Mouse (Mus musculus) CH12.LX (cell line): ENCODE data around the gene Zswim7. TPM values are rescaled to one million over a fixed set of nuclear protein-coding genes. Genes with fewer than 3 reads are reported as not detected.

ENCODE experiments used
- DNase-seq: peaks from one replicate; pipeline ENCODE4 v3.0.0-alpha.2; 2013; ENCODE audit errors: extremely low read depth
- H3K27ac ChIP-seq: 2 replicates; pipeline ENCODE4 v1.5.1; 2012; ENCODE audit warnings: low read depth, mild to moderate bottlenecking, control low read depth, moderate library complexity; ENCODE audit not compliant: insufficient read depth
- H3K27me3 ChIP-seq: replicated peaks from 2 replicates; pipeline ENCODE3; 2012; ENCODE audit warnings: inconsistent platforms
- H3K36me3 ChIP-seq, 2 experiments: replicated peaks in 1 of 2; 2 replicates each; pipeline versions ENCODE3 to v1.6.1; 2012; ENCODE audit warnings: inconsistent platforms in 1 of 2, low read length in 1 of 2, mild to moderate bottlenecking in 1 of 2, mixed read lengths in 1 of 2, moderate library complexity in 1 of 2; ENCODE audit not compliant: control insufficient read depth in 1 of 2, insufficient read depth in 1 of 2
- H3K4me1 ChIP-seq, 2 experiments: 2 replicates each; pipeline ENCODE4 v1.6.1; 2012; ENCODE audit warnings: inconsistent platforms in 1 of 2, moderate library complexity in 1 of 2; ENCODE audit not compliant: insufficient read depth in 2 of 2, control insufficient read depth in 1 of 2
- H3K4me2 ChIP-seq: 2 replicates; pipeline ENCODE4 v1.6.1; 2012; ENCODE audit warnings: low read depth, mild to moderate bottlenecking, control low read depth; ENCODE audit not compliant: poor library complexity, insufficient read depth, severe bottlenecking
- H3K4me3 ChIP-seq, 3 experiments: fragments of 150-350 bp in 1 of 3; sonication (generic) in 1 of 3; replicated peaks in 1 of 3; 2 replicates each; pipeline versions ENCODE3 to v1.5.1; 2011 to 2012; ENCODE audit warnings: low read depth in 2 of 3, low read length in 2 of 3, mild to moderate bottlenecking in 2 of 3, moderate library complexity in 2 of 3, control low read depth in 1 of 3, improper control_type of control experiment in 1 of 3, inconsistent platforms in 1 of 3, mixed read lengths in 1 of 3; ENCODE audit not compliant: poor library complexity in 1 of 3
- H3K79me2 ChIP-seq: replicated peaks from 2 replicates; pipeline ENCODE4 v1.6.1; 2012; ENCODE audit warnings: mild to moderate bottlenecking, moderate library complexity; ENCODE audit not compliant: control insufficient read depth, poor library complexity, insufficient read depth, severe bottlenecking; ENCODE audit errors: extremely low read depth
- H3K9ac ChIP-seq: 2 replicates; pipeline ENCODE4 v1.6.1; 2012; ENCODE audit warnings: low read depth, mild to moderate bottlenecking, control low read depth, moderate library complexity; ENCODE audit not compliant: insufficient read depth
- H3K9me3 ChIP-seq: replicated peaks from 2 replicates; pipeline ENCODE3; 2012; ENCODE audit warnings: low read length, inconsistent platforms, mixed read lengths
- CHD2 ChIP-seq: IDR thresholded peaks from 2 replicates; pipeline ENCODE4 v1.6.1; 2011; ENCODE audit warnings: low read length, improper control_type of control experiment
- CTCF ChIP-seq, 2 experiments: IDR thresholded peaks in 1 of 2; conservative IDR thresholded peaks in 1 of 2; 2 replicates each; pipeline ENCODE4 v1.5.1; 2011 to 2012; ENCODE audit warnings: low read depth in 2 of 2, low read length in 2 of 2, improper control_type of control experiment in 1 of 2, inconsistent platforms in 1 of 2, mild to moderate bottlenecking in 1 of 2, moderate library complexity in 1 of 2
- E2F4 ChIP-seq: IDR thresholded peaks from 2 replicates; pipeline ENCODE4 v1.6.1; 2011; ENCODE audit warnings: low read depth, low read length, improper control_type of control experiment; ENCODE audit not compliant: insufficient replicate concordance
- GABPA ChIP-seq: IDR thresholded peaks from 2 replicates; pipeline ENCODE4 v1.6.1; 2012; ENCODE audit warnings: low read depth, low read length, improper control_type of control experiment, inconsistent platforms; ENCODE audit not compliant: insufficient replicate concordance
- HCFC1 ChIP-seq: IDR thresholded peaks from 2 replicates; pipeline ENCODE4 v1.6.1; 2012; ENCODE audit warnings: low read depth, mild to moderate bottlenecking, inconsistent platforms, low read length, improper control_type of control experiment
- IRF4 ChIP-seq: IDR thresholded peaks from 2 replicates; pipeline ENCODE4 v1.6.1; 2014; ENCODE audit warnings: low read depth, mild to moderate bottlenecking, inconsistent platforms, low read length, improper control_type of control experiment
- JUND ChIP-seq: conservative IDR thresholded peaks from 2 replicates; pipeline ENCODE4 v1.6.1; 2011; ENCODE audit warnings: low read depth, low read length, improper control_type of control experiment
- MAZ ChIP-seq: IDR thresholded peaks from 2 replicates; pipeline ENCODE4 v1.6.1; 2012; ENCODE audit warnings: low read depth, mild to moderate bottlenecking, inconsistent platforms, low read length, improper control_type of control experiment, moderate library complexity
- MXI1 ChIP-seq: IDR thresholded peaks from 2 replicates; pipeline ENCODE4 v1.6.1; 2011; ENCODE audit warnings: mild to moderate bottlenecking, low read depth, low read length, improper control_type of control experiment
- PAX5 ChIP-seq: IDR thresholded peaks from 2 replicates; pipeline ENCODE4 v1.6.1; 2012; ENCODE audit warnings: low read length, inconsistent platforms, mixed read lengths
- POLR2A ChIP-seq: IDR thresholded peaks from 2 replicates; pipeline ENCODE4 v1.6.1; 2011; ENCODE audit warnings: low read depth, mild to moderate bottlenecking, improper control_type of control experiment, low read length
- POLR2AphosphoS2 ChIP-seq: IDR thresholded peaks from 2 replicates; pipeline ENCODE4 v1.6.1; 2011; ENCODE audit warnings: low read depth, low read length, improper control_type of control experiment
- RAD21 ChIP-seq: IDR thresholded peaks from 2 replicates; pipeline ENCODE4 v1.6.1; 2011; ENCODE audit warnings: low read depth, mild to moderate bottlenecking, low read length, improper control_type of control experiment, moderate library complexity
- RCOR1 ChIP-seq: conservative IDR thresholded peaks from 2 replicates; pipeline ENCODE4 v1.6.1; 2012; ENCODE audit warnings: low read depth, mild to moderate bottlenecking, inconsistent platforms, low read length, improper control_type of control experiment
- SIN3A ChIP-seq: IDR thresholded peaks from 2 replicates; pipeline ENCODE4 v1.6.1; 2012; ENCODE audit warnings: low read length, improper control_type of control experiment, inconsistent platforms
- SMC3 ChIP-seq: IDR thresholded peaks from 2 replicates; pipeline ENCODE4 v1.6.1; 2011; ENCODE audit warnings: low read depth, low read length, improper control_type of control experiment
- TBP ChIP-seq: conservative IDR thresholded peaks from 2 replicates; pipeline ENCODE4 v1.6.1; 2011; ENCODE audit warnings: low read depth, low read length, improper control_type of control experiment
- TCF12 ChIP-seq: IDR thresholded peaks from 2 replicates; pipeline ENCODE4 v1.6.1; 2014; ENCODE audit warnings: low read depth, mild to moderate bottlenecking, inconsistent platforms, low read length, improper control_type of control experiment
- UBTF ChIP-seq: IDR thresholded peaks from 2 replicates; pipeline ENCODE4 v1.6.1; 2012; ENCODE audit warnings: low read depth, mild to moderate bottlenecking, inconsistent platforms, low read length, improper control_type of control experiment, moderate library complexity
- ZC3H11A ChIP-seq: IDR thresholded peaks from 2 replicates; pipeline ENCODE4 v1.6.1; 2012; ENCODE audit warnings: low read depth, mild to moderate bottlenecking, inconsistent platforms, low read length, improper control_type of control experiment
- ZKSCAN1 ChIP-seq: IDR thresholded peaks from 2 replicates; pipeline ENCODE4 v1.6.1; 2012; ENCODE audit warnings: low read depth, inconsistent platforms, low read length, improper control_type of control experiment, borderline replicate concordance
- ZMIZ1 ChIP-seq: IDR thresholded peaks from 2 replicates; pipeline ENCODE4 v1.6.1; 2012; ENCODE audit warnings: low read depth, mild to moderate bottlenecking, inconsistent platforms, low read length, improper control_type of control experiment
- ZNF384 ChIP-seq: IDR thresholded peaks from 2 replicates; pipeline ENCODE4 v1.6.1; 2012; ENCODE audit warnings: low read depth, low read length, improper control_type of control experiment, inconsistent platforms
- dilution Hi-C: fragments of 300-500 bp; cut with MboI; formaldehyde crosslinking; loops from 2 replicates; pipeline ENCODE4 v1.14.3; 2020; ENCODE audit warnings: low sequenced_read_pairs; ENCODE audit not compliant: extremely low pct_unique_long_range_greater_than_20kb, extremely low pct_ligation_motif_present
- in situ Hi-C: fragments of 300-500 bp; cut with MboI; formaldehyde crosslinking; loops from 3 replicates; pipeline ENCODE4 v1.14.3; 2019; ENCODE audit warnings: low sequenced_read_pairs, low pct_ligation_motif_present, low pct_unique_long_range_greater_than_20kb, mixed read lengths
- polyA plus RNA-seq: library from polyadenylated mRNA; unstranded; fragments of >175 nt; gene quantifications from 2 replicates; pipeline ENCODE4 v1.2.1, GENCODE M21; 2012; ENCODE audit warnings: low read depth; ENCODE audit not compliant: insufficient read length
- total RNA-seq, 2 experiments: library from RNA; depleted of rRNA; stranded (reverse); fragments of 300-350 nt in 1 of 2; fragments of >200 nt in 1 of 2; gene quantifications; 2 replicates each; pipeline ENCODE4 v1.2.3; 2012 to 2014

Gene Zswim7
- total and polyA plus RNA-seq, 3 experiments: 44.2 to 62.5 (median 57.8) TPM

GRCm38 (mm10) chr11:62309296-62309695, 28.1 kb upstream of the Zswim7 start:
- H3K4me2 ChIP-seq: no peak overlapping the region
- TF ChIP-seq POLR2A (no peak), UBTF (no peak), SMC3 (no peak), JUND (no peak), TCF12 (no peak), CTCF (conservative IDR thresholded peaks at IDR 0.05 in 1 of 2, IDR thresholded peaks at IDR 0.05 in 1 of 2; ENCODE audit: low read depth in 2 of 2, low read length in 2 of 2) (no peak), CHD2 (no peak), SIN3A (no peak), POLR2AphosphoS2 (no peak), RAD21 (no peak), E2F4 (no peak), PAX5 (no peak), HCFC1 (no peak), RCOR1 (no peak), ZMIZ1 (no peak), GABPA (no peak), ZC3H11A (no peak)
- dilution Hi-C loops: no loop called here
- no peak overlapping the region for H3K4me3 ChIP-seq
- H3K27ac ChIP-seq: no peak overlapping the region
- no peaks in the 10 kb centered on the region for H3K9me3 ChIP-seq
- H3K27me3 ChIP-seq: no peaks in the 10 kb centered on the region
- H3K9ac ChIP-seq: no peak overlapping the region
- H3K36me3 ChIP-seq: peaks cover 44 to 74% of the 10 kb centered on the region in 2 experiments
- DNase-seq: no peak
- no peaks in the 10 kb centered on the region for H3K4me1 ChIP-seq
- in situ Hi-C loops: no loop called here
- no peaks in the 10 kb centered on the region for H3K79me2 ChIP-seq

GRCm38 (mm10) chr11:62305866-62306265, 24.7 kb upstream of the Zswim7 start:
- Histone ChIP-seq H3K4me1 (peaks cover 0 to 3% of the 10 kb centered on the region in 2 experiments; a peak in 1 of 4 replicates), H3K4me2 (no peak overlapping the region), H3K27me3 (no peaks in the 10 kb centered on the region), H3K36me3 (peaks cover 24 to 71% of the 10 kb centered on the region in 2 experiments), H3K27ac (no peak overlapping the region), H3K4me3 (no peak overlapping the region), H3K9ac (no peak overlapping the region), H3K79me2 (no peaks in the 10 kb centered on the region), H3K9me3 (no peaks in the 10 kb centered on the region)
- in situ Hi-C loops (no loop called here), dilution Hi-C loops (no loop called here)
- DNase-seq: no peak
- TF ChIP-seq PAX5: no peak
- no peak for TF ChIP-seq HCFC1
- no peak for TF ChIP-seq TCF12
- TF ChIP-seq MXI1: no peak
- TF ChIP-seq ZC3H11A: no peak
- TF ChIP-seq E2F4: no peak
- no peak for TF ChIP-seq SIN3A
- TF ChIP-seq ZNF384: no peak
- no peak for TF ChIP-seq ZKSCAN1
- no peak for TF ChIP-seq MAZ
- TF ChIP-seq IRF4: no peak
- no peak for TF ChIP-seq UBTF
- no peak for TF ChIP-seq ZMIZ1
- no peak for TF ChIP-seq TBP
- no peak for TF ChIP-seq POLR2AphosphoS2
